Mouse (Mus musculus) hindbrain, embryonic 13.5 days (tissue): ENCODE results near the gene Lrriq4. TPM values are rescaled to one million over a fixed set of nuclear protein-coding genes. Genes with fewer than 3 reads are reported as not detected.
A peak's percentile ranks its signal among the peaks of the same experiment; 100 is the strongest.

ENCODE experiments used
- ATAC-seq: fragments of 200-750 bp; cut with Nextera tagmentation; 2 replicates; pipeline ENCODE4 v1.8.0; 2017; ENCODE audit warnings: moderate TSS enrichment; ENCODE audit not compliant: low FRiP score
- H3K27ac ChIP-seq: fragments of 300-500 bp; sonication (generic); 2 replicates; pipeline ENCODE4 v1.5.1; 2015; ENCODE audit warnings: inconsistent platforms, mild to moderate bottlenecking, moderate library complexity
- H3K27me3 ChIP-seq: fragments of 300-500 bp; sonication (generic); 2 replicates; pipeline ENCODE4 v1.6.1; 2015; ENCODE audit warnings: mild to moderate bottlenecking, inconsistent platforms
- H3K36me3 ChIP-seq: fragments of 300-500 bp; sonication (generic); 2 replicates; pipeline ENCODE4 v1.6.1; 2015; ENCODE audit warnings: mild to moderate bottlenecking, inconsistent platforms
- H3K4me1 ChIP-seq: fragments of 300-500 bp; sonication (generic); replicated peaks from 2 replicates; pipeline ENCODE4 v1.6.1; 2015; ENCODE audit warnings: inconsistent platforms
- H3K4me2 ChIP-seq: fragments of 300-500 bp; sonication (generic); 2 replicates; pipeline ENCODE4 v1.6.1; 2015; ENCODE audit warnings: inconsistent platforms, mild to moderate bottlenecking, moderate library complexity
- H3K4me3 ChIP-seq: fragments of 300-500 bp; sonication (generic); 2 replicates; pipeline ENCODE4 v1.5.1; 2015; ENCODE audit warnings: mild to moderate bottlenecking, inconsistent platforms
- H3K9ac ChIP-seq: fragments of 300-500 bp; sonication (generic); 2 replicates; pipeline ENCODE4 v1.6.1; 2015; ENCODE audit warnings: mild to moderate bottlenecking, inconsistent platforms
- H3K9me3 ChIP-seq: fragments of 300-500 bp; sonication (generic); 2 replicates; pipeline ENCODE4 v1.6.1; 2016; ENCODE audit warnings: inconsistent platforms
- WGBS: fragments of 180-500 bp; shearing (Covaris S2); methylation state at CpG from one replicate; pipeline ENCODE4 v1.1.7; 2015; 5-methylcytosine and 5-hydroxymethylcytosine counted together
- polyA plus RNA-seq: library from polyadenylated mRNA; unstranded; fragments of >200 nt; fragmentation: Nextera tagmentation; extraction: Ambion mirVana; gene quantifications from 2 replicates; pipeline ENCODE4 v1.2.1, GENCODE M21; 2015

The Lrriq4 gene
- polyA plus RNA-seq, 1 experiment from 2014 or later = 0.06 TPM

GRCm38 (mm10) chr3:30620132-30620531 lies 24.2 kb upstream of the Lrriq4 start:
- whole genome bisulfite sequencing = 91% methylated on average over 8 of the region's 8 CpGs
- Histone ChIP-seq H3K9me3 (no peaks in the 10 kb centered on the region), H3K4me2 (no peak overlapping the region), H3K27ac (no peak overlapping the region), H3K36me3 (peaks cover 51% of the 10 kb centered on the region), H3K4me3 (no peak overlapping the region), H3K27me3 (no peaks in the 10 kb centered on the region), H3K4me1 (no peaks in the 10 kb centered on the region), H3K9ac (no peak overlapping the region)
- no peak for ATAC-seq

GRCm38 (mm10) chr3:30633681-30634080 lies 10.6 kb upstream of the Lrriq4 start:
- no peaks in the 10 kb centered on the region for H3K9me3 ChIP-seq
- H3K4me1 ChIP-seq = no peaks in the 10 kb centered on the region
- no peak overlapping the region for H3K9ac ChIP-seq
- 70% methylated on average over 3 of the region's 3 CpGs for WGBS
- H3K4me3 ChIP-seq = no peak overlapping the region
- no peak overlapping the region for H3K27ac ChIP-seq
- no peak overlapping the region for H3K4me2 ChIP-seq
- ATAC-seq = no peak
- no peaks in the 10 kb centered on the region for H3K36me3 ChIP-seq
- H3K27me3 ChIP-seq = no peaks in the 10 kb centered on the region

DNA sequence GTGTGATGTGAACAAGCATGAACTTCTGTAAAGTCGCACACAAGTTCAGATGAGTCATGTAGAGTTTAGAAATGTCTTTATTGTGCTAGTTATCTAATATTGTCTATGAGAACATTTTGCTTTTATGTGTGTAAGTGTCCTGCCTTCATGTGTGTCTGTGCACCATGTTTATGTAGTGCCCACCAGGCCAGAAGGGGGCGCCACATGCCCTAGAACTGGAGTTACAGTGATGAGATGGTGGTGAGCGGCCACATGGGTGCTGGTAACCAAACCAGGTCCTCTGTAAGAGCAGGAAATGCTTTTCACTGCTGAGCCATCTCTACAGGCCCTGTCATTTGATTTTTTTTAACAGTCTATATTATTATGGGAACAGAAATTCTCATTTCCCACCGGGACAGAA lies 8.7 kb upstream of the Lrriq4 start:
- no peaks in the 10 kb centered on the region for H3K36me3 ChIP-seq
- WGBS = 88% methylated on average over 4 of the region's 4 CpGs
- no peaks in the 10 kb centered on the region for H3K9me3 ChIP-seq
- no peaks in the 10 kb centered on the region for H3K27me3 ChIP-seq
- no peak overlapping the region for H3K4me2 ChIP-seq
- H3K4me3 ChIP-seq = no peak overlapping the region
- no peak for ATAC-seq
- no peak overlapping the region for H3K27ac ChIP-seq
- no peak overlapping the region for H3K9ac ChIP-seq
- no peaks in the 10 kb centered on the region for H3K4me1 ChIP-seq

- no peaks in the 10 kb centered on the region for H3K9me3 ChIP-seq
- ATAC-seq = no peak
- no peak overlapping the region for H3K9ac ChIP-seq
- peaks cover 17% of the 10 kb centered on the region for H3K4me1 ChIP-seq
- H3K4me3 ChIP-seq = no peak overlapping the region
- no peak overlapping the region for H3K4me2 ChIP-seq
- WGBS = 49% methylated on average over 8 of the region's 8 CpGs
- no peak overlapping the region for H3K27ac ChIP-seq
- H3K36me3 ChIP-seq = no peaks in the 10 kb centered on the region
- peaks cover 46% of the 10 kb centered on the region for H3K27me3 ChIP-seq
Measured at GRCm38 (mm10) chr3:30646761-30647160, 2.5 kb downstream of the Lrriq4 start.

- H3K27ac ChIP-seq = no peak within 1 kb of the TSS
- peak within 1 kb of the TSS; percentile 40 for H3K4me3 ChIP-seq
- peak within 1 kb of the TSS; percentile 63 for H3K9ac ChIP-seq
- peaks cover 47% of the 10 kb centered on the region for H3K27me3 ChIP-seq
- H3K9me3 ChIP-seq = no peaks in the 10 kb centered on the region
- no peaks in the 10 kb centered on the region for H3K36me3 ChIP-seq
- H3K4me1 ChIP-seq = peaks cover 17% of the 10 kb centered on the region
- WGBS = 2% methylated on average over 25 of the region's 25 CpGs
- H3K4me2 ChIP-seq = peak within 1 kb of the TSS; percentile 62
- peak; percentile 86 for ATAC-seq
Measured at GRCm38 (mm10) chr3:30647440-30648090, 3.3 kb downstream of the Lrriq4 start, which contains the start of gene Lrrc34. Lrrc34 (minus strand) TSS chr3:30647869.

DNA sequence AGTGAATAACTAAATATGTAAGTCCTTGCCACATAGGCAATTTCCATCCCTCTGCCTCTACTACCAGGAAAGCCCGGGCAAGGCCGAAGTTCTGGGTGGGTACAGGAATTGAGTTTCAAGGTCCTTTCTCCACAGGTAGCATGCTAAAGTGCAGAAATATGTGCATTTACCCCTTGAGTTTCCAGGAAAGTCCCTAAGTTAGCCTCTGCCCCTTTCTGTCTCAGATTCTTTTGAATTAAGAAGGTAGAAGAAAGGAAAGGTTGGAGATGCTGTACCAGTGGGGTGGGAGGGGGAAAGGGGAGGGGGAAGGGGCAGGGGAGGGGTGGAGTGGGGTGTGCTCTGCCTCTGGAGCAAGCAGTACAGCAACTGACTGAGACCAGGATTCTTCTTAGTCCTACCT lies 4.2 kb downstream of the Lrriq4 start:
- WGBS = 89% methylated on average over 2 of the region's 2 CpGs
- Histone ChIP-seq H3K4me3 (no peak overlapping the region), H3K9me3 (no peaks in the 10 kb centered on the region), H3K27ac (no peak overlapping the region), H3K27me3 (peaks cover 47% of the 10 kb centered on the region), H3K9ac (no peak overlapping the region), H3K4me1 (peaks cover 17% of the 10 kb centered on the region), H3K4me2 (no peak overlapping the region), H3K36me3 (no peaks in the 10 kb centered on the region)
- ATAC-seq = no peak

GRCm38 (mm10) chr3:30650062-30650841 lies 5.9 kb downstream of the Lrriq4 start:
- WGBS = under 1% methylated on average over 41 of the region's 41 CpGs

DNA sequence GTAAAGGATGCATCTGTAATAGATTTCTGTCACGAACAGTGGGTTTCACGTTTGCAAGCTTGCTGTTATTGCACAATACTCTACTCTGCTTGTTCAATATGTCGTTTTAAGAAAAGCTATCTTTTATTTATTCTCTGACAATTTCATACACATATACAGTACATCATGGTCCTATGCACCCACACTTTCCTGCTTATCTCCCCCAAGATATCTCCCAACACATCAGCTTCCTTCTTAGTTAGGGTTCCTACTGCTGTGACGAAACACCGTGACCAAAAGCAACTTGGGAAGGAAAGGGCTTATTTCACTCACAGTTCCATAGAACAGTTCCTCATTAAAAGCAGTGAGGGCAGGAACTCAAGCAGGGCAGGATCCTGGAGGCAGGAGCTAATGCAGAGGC lies 11.6 kb downstream of the Lrriq4 start:
- Histone ChIP-seq H3K9ac (no peak overlapping the region), H3K27me3 (peaks cover 10% of the 10 kb centered on the region), H3K4me3 (no peak overlapping the region), H3K9me3 (no peaks in the 10 kb centered on the region), H3K4me2 (no peak overlapping the region), H3K27ac (no peak overlapping the region), H3K36me3 (no peaks in the 10 kb centered on the region), H3K4me1 (0 out of 2 replicates have a peak, but pooled peaks cover under 1% of the 10 kb centered on the region)
- ATAC-seq = no peak
- 92% methylated on average over 5 of the region's 5 CpGs for WGBS

More at GRCm38 (mm10) chr3:30650062-30650841, 5.9 kb downstream of the Lrriq4 start:
- H3K9me3 ChIP-seq = no peaks in the 10 kb centered on the region
- H3K4me1 ChIP-seq = peaks cover 17% of the 10 kb centered on the region
- H3K27ac ChIP-seq = no peak overlapping the region
- peaks cover 47% of the 10 kb centered on the region for H3K27me3 ChIP-seq
- H3K4me2 ChIP-seq = peak overlapping the region; percentile 86
- peak overlapping the region; percentile 66 for H3K9ac ChIP-seq
- no peaks in the 10 kb centered on the region for H3K36me3 ChIP-seq
- ATAC-seq = peak; percentile 81
- H3K4me3 ChIP-seq = peak overlapping the region; percentile 47

DNA sequence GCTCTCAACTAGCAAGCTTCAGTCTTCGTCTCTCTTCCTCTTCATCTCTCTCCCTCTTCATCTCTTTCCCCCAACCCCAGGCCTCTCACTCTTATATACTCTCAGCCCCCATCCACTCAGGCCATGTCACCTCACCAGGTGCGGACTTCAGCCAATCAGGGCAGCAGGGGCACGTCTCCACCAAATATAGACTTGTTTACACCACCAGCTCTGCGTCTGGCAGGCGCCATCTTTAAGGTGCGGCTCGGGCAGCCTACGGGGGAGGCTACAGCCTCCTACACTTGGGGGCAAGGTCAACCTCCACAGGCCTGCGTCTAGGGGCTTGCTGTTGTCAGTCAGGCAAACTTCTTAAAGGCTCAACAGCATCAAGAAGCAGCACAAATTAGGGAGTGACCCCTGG lies 14.2 kb downstream of the Lrriq4 start:
- 88% methylated on average over 9 of the region's 9 CpGs for WGBS
- no peaks in the 10 kb centered on the region for H3K36me3 ChIP-seq
- no peaks in the 10 kb centered on the region for H3K4me1 ChIP-seq
- no peak overlapping the region for H3K9ac ChIP-seq
- H3K27me3 ChIP-seq = no peaks in the 10 kb centered on the region
- ATAC-seq = no peak
- no peak overlapping the region for H3K27ac ChIP-seq
- no peak overlapping the region for H3K4me3 ChIP-seq
- H3K4me2 ChIP-seq = no peak overlapping the region
- H3K9me3 ChIP-seq = no peaks in the 10 kb centered on the region

DNA sequence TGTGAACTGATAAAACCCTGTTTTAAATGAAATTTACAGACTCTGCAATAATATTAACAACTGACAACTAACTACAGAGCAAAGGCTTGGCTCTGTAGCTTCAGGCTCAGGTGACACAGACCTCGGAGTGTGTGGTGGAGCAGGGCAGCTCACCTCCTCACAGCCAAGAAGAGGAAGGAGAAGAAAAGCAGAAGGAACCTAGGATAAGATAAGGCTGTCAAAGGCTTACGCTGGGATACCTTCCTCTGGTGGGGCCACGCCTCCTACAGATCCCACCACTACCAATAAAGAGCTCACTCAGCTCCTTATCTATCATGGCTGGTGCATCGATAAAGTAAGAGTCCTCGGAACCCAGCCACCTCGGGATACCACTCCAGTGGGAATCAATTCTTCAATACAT lies 38.9 kb downstream of the Lrriq4 start:
- no peaks in the 10 kb centered on the region for H3K36me3 ChIP-seq
- H3K27ac ChIP-seq = no peak overlapping the region
- H3K9me3 ChIP-seq = no peaks in the 10 kb centered on the region
- H3K27me3 ChIP-seq = no peaks in the 10 kb centered on the region
- H3K4me2 ChIP-seq = no peak overlapping the region
- H3K4me3 ChIP-seq = no peak overlapping the region
- ATAC-seq = no peak
- 83% methylated on average over 6 of the region's 6 CpGs for WGBS
- no peaks in the 10 kb centered on the region for H3K4me1 ChIP-seq
- H3K9ac ChIP-seq = no peak overlapping the region

- H3K36me3 ChIP-seq = no peaks in the 10 kb centered on the region
- no peak overlapping the region for H3K4me2 ChIP-seq
- H3K27ac ChIP-seq = no peak overlapping the region
- no peak for ATAC-seq
- no peak overlapping the region for H3K4me3 ChIP-seq
- 86% methylated on average over 3 of the region's 3 CpGs for WGBS
- no peaks in the 10 kb centered on the region for H3K4me1 ChIP-seq
- H3K9ac ChIP-seq = no peak overlapping the region
- no peaks in the 10 kb centered on the region for H3K9me3 ChIP-seq
- H3K27me3 ChIP-seq = no peaks in the 10 kb centered on the region
Measured at GRCm38 (mm10) chr3:30687216-30687615, 42.9 kb downstream of the Lrriq4 start.

DNA sequence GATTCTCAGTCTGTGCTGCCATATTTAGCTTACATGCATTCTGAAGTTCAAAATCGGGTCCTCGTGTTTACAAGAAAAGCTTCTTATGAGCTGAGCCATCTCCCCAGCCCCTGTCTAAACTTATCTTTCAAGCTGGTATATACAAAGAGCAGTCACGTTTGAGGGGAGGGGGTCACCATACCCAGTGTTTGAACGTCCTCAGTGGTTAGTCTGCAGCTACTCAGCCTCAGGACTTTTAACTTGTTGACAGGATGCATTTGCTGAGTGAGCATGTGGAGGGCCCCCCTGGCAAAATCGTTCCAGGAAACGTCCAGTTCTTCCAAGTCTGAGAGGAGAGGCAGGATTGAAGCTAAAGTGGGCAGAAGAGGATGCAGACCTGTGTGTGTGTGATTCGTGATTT lies 46.7 kb downstream of the Lrriq4 start:
- H3K27me3 ChIP-seq = no peaks in the 10 kb centered on the region
- H3K36me3 ChIP-seq = no peaks in the 10 kb centered on the region
- H3K9ac ChIP-seq = no peak overlapping the region
- H3K9me3 ChIP-seq = no peaks in the 10 kb centered on the region
- no peak for ATAC-seq
- H3K4me1 ChIP-seq = no peaks in the 10 kb centered on the region
- H3K27ac ChIP-seq = no peak overlapping the region
- H3K4me2 ChIP-seq = no peak overlapping the region
- WGBS = 80% methylated on average over 7 of the region's 7 CpGs
- no peak overlapping the region for H3K4me3 ChIP-seq

- 100% methylated on average over 2 of the region's 2 CpGs for WGBS
- H3K4me3 ChIP-seq = no peak overlapping the region
- H3K4me2 ChIP-seq = no peak overlapping the region
- no peaks in the 10 kb centered on the region for H3K27me3 ChIP-seq
- no peak overlapping the region for H3K27ac ChIP-seq
- no peaks in the 10 kb centered on the region for H3K9me3 ChIP-seq
- H3K4me1 ChIP-seq = no peaks in the 10 kb centered on the region
- no peak for ATAC-seq
- no peak overlapping the region for H3K9ac ChIP-seq
- H3K36me3 ChIP-seq = no peaks in the 10 kb centered on the region
Measured at GRCm38 (mm10) chr3:30695661-30696060, 51.4 kb downstream of the Lrriq4 start.
